Mouse (Mus musculus) layer of hippocampus, postnatal 10 days (tissue): ENCODE results near the gene Tmprss3. TPM values are rescaled to one million over a fixed set of nuclear protein-coding genes. Genes with fewer than 3 reads are reported as not detected.

Source experiments
- DNase-seq, 2 experiments: peaks; one replicate each; pipeline ENCODE4 v3.0.0; 2021; ENCODE audit warnings: low spot score in 2 of 2
- total RNA-seq, 2 experiments: library from RNA; stranded (reverse); gene quantifications; 2 replicates each; pipeline ENCODE4 v1.2.3; 2021

The Tmprss3 gene
- total RNA-seq, 2 experiments from 2014 or later, result not detected

- DNase-seq, result peak; percentile 54 to 64
Measured at GRCm38 (mm10) chr17:31138398-31138797, 60.4 kb downstream of the Tmprss3 start.

DNA sequence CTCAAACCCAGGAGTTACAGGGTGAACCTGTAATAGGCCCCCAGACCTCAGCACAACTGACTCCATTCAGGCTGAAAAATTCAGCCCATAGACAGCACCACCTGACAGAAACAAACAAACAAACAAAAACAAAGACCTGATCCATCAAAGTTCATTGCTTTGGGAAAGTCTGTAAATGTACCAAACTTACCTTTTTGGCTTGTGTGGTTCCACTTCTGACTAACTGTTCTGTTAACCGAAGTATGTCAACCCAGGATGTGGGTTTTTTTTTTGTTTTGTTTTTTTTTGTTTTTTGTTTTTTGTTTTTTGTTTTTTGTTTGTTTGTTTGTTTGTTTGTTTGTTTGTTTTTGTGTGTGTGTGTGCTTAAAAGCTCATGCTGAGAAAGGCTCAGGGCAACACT lies 62.0 kb downstream of the Tmprss3 start:
- no peak for DNase-seq

- no peak for DNase-seq
Measured at GRCm38 (mm10) chr17:31136291-31136690, 62.5 kb downstream of the Tmprss3 start.

GRCm38 (mm10) chr17:31134913-31135312 lies 63.9 kb downstream of the Tmprss3 start:
- no peak for DNase-seq

GRCm38 (mm10) chr17:31133776-31134175 lies 65.0 kb downstream of the Tmprss3 start:
- DNase-seq, result no peak

- no peak for DNase-seq
Measured at GRCm38 (mm10) chr17:31131269-31131821, 67.4 kb downstream of the Tmprss3 start.

DNA sequence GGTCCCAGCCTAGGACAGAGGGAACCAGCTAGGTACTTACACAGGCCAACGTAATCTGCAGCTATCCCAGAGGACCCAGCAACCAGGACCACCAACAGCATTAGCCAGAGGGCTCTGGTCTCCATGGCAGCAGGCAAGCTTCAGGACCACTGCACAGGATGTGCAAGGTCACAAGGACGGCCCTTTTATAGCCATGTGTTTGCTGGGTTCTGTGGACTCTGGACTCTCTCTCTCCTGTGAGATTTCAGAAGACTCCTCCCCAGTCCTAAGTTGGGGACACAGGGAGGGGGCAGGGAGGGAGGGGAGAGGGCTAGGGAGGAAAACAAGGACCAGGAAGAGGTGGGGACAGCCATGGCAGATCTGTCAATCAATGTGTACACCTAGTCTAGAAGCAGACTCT lies 69.3 kb downstream of the Tmprss3 start, which contains the start of gene Tff3:
Gene Tff3, minus strand, starts transcription at position 195 of the 400 bp plus-strand sequence.
- no peak for DNase-seq

Other genes with a start within 250 kb of the Tmprss3 start
- gene Umodl1, start 244.3 kb downstream of the Tmprss3 start, total RNA-seq, result under 1 TPM; 0.22 to 0.23 TPM
- gene Abcg1, start 141.3 kb downstream of the Tmprss3 start, total RNA-seq, result 10 to 100 TPM; 28.1 to 30.5 TPM
- not detected for gene Tff3, start 69.3 kb downstream of the Tmprss3 start, total RNA-seq
- gene Tff2, start 54.7 kb downstream of the Tmprss3 start, total RNA-seq, result not detected
- gene Tff1, start 33.7 kb downstream of the Tmprss3 start, total RNA-seq, result not detected
- gene Ubash3a, start 8.9 kb upstream of the Tmprss3 start, total RNA-seq, result 1 to 10 TPM in 1 of 2 experiments, under 1 TPM in 1; 0.51 to 1.5 TPM
- 10 to 100 TPM; 14.5 to 15.7 TPM for gene Rsph1, start 78.4 kb upstream of the Tmprss3 start, total RNA-seq
- gene Slc37a1, start 87.8 kb upstream of the Tmprss3 start, total RNA-seq, result 1 to 10 TPM; 6.4 to 6.6 TPM
- 10 to 100 TPM; 34.0 to 38.9 TPM for gene Pde9a, start 187.2 kb upstream of the Tmprss3 start, total RNA-seq